Mouse (Mus musculus) CH12.LX (cell line): ENCODE measurements around the gene Ndufb10. TPM values are rescaled to one million over a fixed set of nuclear protein-coding genes. Genes with fewer than 3 reads are reported as not detected.

ENCODE experiments used
- DNase-seq: peaks from one replicate; pipeline ENCODE4 v3.0.0-alpha.2; 2013; ENCODE audit errors: extremely low read depth
- H3K27ac ChIP-seq: 2 replicates; pipeline ENCODE4 v1.5.1; 2012; ENCODE audit warnings: low read depth, mild to moderate bottlenecking, control low read depth, moderate library complexity; ENCODE audit not compliant: insufficient read depth
- H3K27me3 ChIP-seq: replicated peaks from 2 replicates; pipeline ENCODE3; 2012; ENCODE audit warnings: inconsistent platforms
- H3K36me3 ChIP-seq, 2 experiments: replicated peaks in 1 of 2; 2 replicates each; pipeline versions ENCODE3 to v1.6.1; 2012; ENCODE audit warnings: inconsistent platforms in 1 of 2, low read length in 1 of 2, mild to moderate bottlenecking in 1 of 2, mixed read lengths in 1 of 2, moderate library complexity in 1 of 2; ENCODE audit not compliant: control insufficient read depth in 1 of 2, insufficient read depth in 1 of 2
- H3K4me1 ChIP-seq, 2 experiments: 2 replicates each; pipeline ENCODE4 v1.6.1; 2012; ENCODE audit warnings: inconsistent platforms in 1 of 2, moderate library complexity in 1 of 2; ENCODE audit not compliant: insufficient read depth in 2 of 2, control insufficient read depth in 1 of 2
- H3K4me2 ChIP-seq: 2 replicates; pipeline ENCODE4 v1.6.1; 2012; ENCODE audit warnings: low read depth, mild to moderate bottlenecking, control low read depth; ENCODE audit not compliant: poor library complexity, insufficient read depth, severe bottlenecking
- H3K4me3 ChIP-seq, 3 experiments: fragments of 150-350 bp in 1 of 3; sonication (generic) in 1 of 3; replicated peaks in 1 of 3; 2 replicates each; pipeline versions ENCODE3 to v1.5.1; 2011 to 2012; ENCODE audit warnings: low read depth in 2 of 3, low read length in 2 of 3, mild to moderate bottlenecking in 2 of 3, moderate library complexity in 2 of 3, control low read depth in 1 of 3, improper control_type of control experiment in 1 of 3, inconsistent platforms in 1 of 3, mixed read lengths in 1 of 3; ENCODE audit not compliant: poor library complexity in 1 of 3
- H3K79me2 ChIP-seq: replicated peaks from 2 replicates; pipeline ENCODE4 v1.6.1; 2012; ENCODE audit warnings: mild to moderate bottlenecking, moderate library complexity; ENCODE audit not compliant: control insufficient read depth, poor library complexity, insufficient read depth, severe bottlenecking; ENCODE audit errors: extremely low read depth
- H3K9ac ChIP-seq: 2 replicates; pipeline ENCODE4 v1.6.1; 2012; ENCODE audit warnings: low read depth, mild to moderate bottlenecking, control low read depth, moderate library complexity; ENCODE audit not compliant: insufficient read depth
- H3K9me3 ChIP-seq: replicated peaks from 2 replicates; pipeline ENCODE3; 2012; ENCODE audit warnings: low read length, inconsistent platforms, mixed read lengths
- CHD1 ChIP-seq: IDR thresholded peaks from 2 replicates; pipeline ENCODE4 v1.6.1; 2012; ENCODE audit warnings: low read depth, low read length, improper control_type of control experiment, inconsistent platforms
- CHD2 ChIP-seq: IDR thresholded peaks from 2 replicates; pipeline ENCODE4 v1.6.1; 2011; ENCODE audit warnings: low read length, improper control_type of control experiment
- CTCF ChIP-seq, 2 experiments: IDR thresholded peaks in 1 of 2; conservative IDR thresholded peaks in 1 of 2; 2 replicates each; pipeline ENCODE4 v1.5.1; 2011 to 2012; ENCODE audit warnings: low read depth in 2 of 2, low read length in 2 of 2, improper control_type of control experiment in 1 of 2, inconsistent platforms in 1 of 2, mild to moderate bottlenecking in 1 of 2, moderate library complexity in 1 of 2
- E2F4 ChIP-seq: IDR thresholded peaks from 2 replicates; pipeline ENCODE4 v1.6.1; 2011; ENCODE audit warnings: low read depth, low read length, improper control_type of control experiment; ENCODE audit not compliant: insufficient replicate concordance
- EP300 ChIP-seq: IDR thresholded peaks from 2 replicates; pipeline ENCODE4 v1.6.1; 2011; ENCODE audit warnings: low read length, improper control_type of control experiment
- ETS1 ChIP-seq: conservative IDR thresholded peaks from 2 replicates; pipeline ENCODE4 v1.6.1; 2012; ENCODE audit warnings: low read depth, mild to moderate bottlenecking, inconsistent platforms, low read length, improper control_type of control experiment, moderate library complexity
- HCFC1 ChIP-seq: IDR thresholded peaks from 2 replicates; pipeline ENCODE4 v1.6.1; 2012; ENCODE audit warnings: low read depth, mild to moderate bottlenecking, inconsistent platforms, low read length, improper control_type of control experiment
- IRF4 ChIP-seq: IDR thresholded peaks from 2 replicates; pipeline ENCODE4 v1.6.1; 2014; ENCODE audit warnings: low read depth, mild to moderate bottlenecking, inconsistent platforms, low read length, improper control_type of control experiment
- JUN ChIP-seq: IDR thresholded peaks from 2 replicates; pipeline ENCODE4 v1.6.1; 2011; ENCODE audit warnings: low read depth, mild to moderate bottlenecking, low read length, improper control_type of control experiment, moderate library complexity; ENCODE audit not compliant: insufficient read depth
- JUND ChIP-seq: conservative IDR thresholded peaks from 2 replicates; pipeline ENCODE4 v1.6.1; 2011; ENCODE audit warnings: low read depth, low read length, improper control_type of control experiment
- KAT2A ChIP-seq: IDR thresholded peaks from 2 replicates; pipeline ENCODE4 v1.6.1; 2012; ENCODE audit warnings: low read length, improper control_type of control experiment, inconsistent platforms; ENCODE audit not compliant: insufficient replicate concordance
- MAFK ChIP-seq: IDR thresholded peaks from 2 replicates; pipeline ENCODE4 v1.6.1; 2011; ENCODE audit warnings: low read length, improper control_type of control experiment; ENCODE audit not compliant: insufficient replicate concordance
- MAX ChIP-seq: IDR thresholded peaks from 2 replicates; pipeline ENCODE4 v1.6.1; 2011; ENCODE audit warnings: low read length, improper control_type of control experiment
- MAZ ChIP-seq: IDR thresholded peaks from 2 replicates; pipeline ENCODE4 v1.6.1; 2012; ENCODE audit warnings: low read depth, mild to moderate bottlenecking, inconsistent platforms, low read length, improper control_type of control experiment, moderate library complexity
- MXI1 ChIP-seq: IDR thresholded peaks from 2 replicates; pipeline ENCODE4 v1.6.1; 2011; ENCODE audit warnings: mild to moderate bottlenecking, low read depth, low read length, improper control_type of control experiment
- NELFE ChIP-seq: IDR thresholded peaks from 2 replicates; pipeline ENCODE4 v1.6.1; 2011; ENCODE audit warnings: low read depth, low read length, improper control_type of control experiment
- NRF1 ChIP-seq: IDR thresholded peaks from 2 replicates; pipeline ENCODE4 v1.6.1; 2014; ENCODE audit warnings: low read depth, mild to moderate bottlenecking, inconsistent platforms, low read length, improper control_type of control experiment, moderate library complexity
- PAX5 ChIP-seq: IDR thresholded peaks from 2 replicates; pipeline ENCODE4 v1.6.1; 2012; ENCODE audit warnings: low read length, inconsistent platforms, mixed read lengths
- POLR2A ChIP-seq: IDR thresholded peaks from 2 replicates; pipeline ENCODE4 v1.6.1; 2011; ENCODE audit warnings: low read depth, mild to moderate bottlenecking, improper control_type of control experiment, low read length
- POLR2AphosphoS2 ChIP-seq: IDR thresholded peaks from 2 replicates; pipeline ENCODE4 v1.6.1; 2011; ENCODE audit warnings: low read depth, low read length, improper control_type of control experiment
- RAD21 ChIP-seq: IDR thresholded peaks from 2 replicates; pipeline ENCODE4 v1.6.1; 2011; ENCODE audit warnings: low read depth, mild to moderate bottlenecking, low read length, improper control_type of control experiment, moderate library complexity
- SMC3 ChIP-seq: IDR thresholded peaks from 2 replicates; pipeline ENCODE4 v1.6.1; 2011; ENCODE audit warnings: low read depth, low read length, improper control_type of control experiment
- TBP ChIP-seq: conservative IDR thresholded peaks from 2 replicates; pipeline ENCODE4 v1.6.1; 2011; ENCODE audit warnings: low read depth, low read length, improper control_type of control experiment
- TCF12 ChIP-seq: IDR thresholded peaks from 2 replicates; pipeline ENCODE4 v1.6.1; 2014; ENCODE audit warnings: low read depth, mild to moderate bottlenecking, inconsistent platforms, low read length, improper control_type of control experiment
- UBTF ChIP-seq: IDR thresholded peaks from 2 replicates; pipeline ENCODE4 v1.6.1; 2012; ENCODE audit warnings: low read depth, mild to moderate bottlenecking, inconsistent platforms, low read length, improper control_type of control experiment, moderate library complexity
- USF1 ChIP-seq: IDR thresholded peaks from 2 replicates; pipeline ENCODE4 v1.6.1; 2014; ENCODE audit warnings: low read depth, mild to moderate bottlenecking, inconsistent platforms, low read length, improper control_type of control experiment
- USF2 ChIP-seq: conservative IDR thresholded peaks from 2 replicates; pipeline ENCODE4 v1.6.1; 2011; ENCODE audit warnings: low read depth, low read length, improper control_type of control experiment
- ZC3H11A ChIP-seq: IDR thresholded peaks from 2 replicates; pipeline ENCODE4 v1.6.1; 2012; ENCODE audit warnings: low read depth, mild to moderate bottlenecking, inconsistent platforms, low read length, improper control_type of control experiment
- ZKSCAN1 ChIP-seq: IDR thresholded peaks from 2 replicates; pipeline ENCODE4 v1.6.1; 2012; ENCODE audit warnings: low read depth, inconsistent platforms, low read length, improper control_type of control experiment, borderline replicate concordance
- ZMIZ1 ChIP-seq: IDR thresholded peaks from 2 replicates; pipeline ENCODE4 v1.6.1; 2012; ENCODE audit warnings: low read depth, mild to moderate bottlenecking, inconsistent platforms, low read length, improper control_type of control experiment
- dilution Hi-C: fragments of 300-500 bp; cut with MboI; formaldehyde crosslinking; loops from 2 replicates; pipeline ENCODE4 v1.14.3; 2020; ENCODE audit warnings: low sequenced_read_pairs; ENCODE audit not compliant: extremely low pct_unique_long_range_greater_than_20kb, extremely low pct_ligation_motif_present
- in situ Hi-C: fragments of 300-500 bp; cut with MboI; formaldehyde crosslinking; loops from 3 replicates; pipeline ENCODE4 v1.14.3; 2019; ENCODE audit warnings: low sequenced_read_pairs, low pct_ligation_motif_present, low pct_unique_long_range_greater_than_20kb, mixed read lengths
- polyA plus RNA-seq: library from polyadenylated mRNA; unstranded; fragments of >175 nt; gene quantifications from 2 replicates; pipeline ENCODE4 v1.2.1, GENCODE M21; 2012; ENCODE audit warnings: low read depth; ENCODE audit not compliant: insufficient read length
- total RNA-seq, 2 experiments: library from RNA; depleted of rRNA; stranded (reverse); fragments of 300-350 nt in 1 of 2; fragments of >200 nt in 1 of 2; gene quantifications; 2 replicates each; pipeline ENCODE4 v1.2.3; 2012 to 2014

The Ndufb10 gene
- total and polyA plus RNA-seq, 3 experiments: 136 to 207 (median 188) TPM

DNA sequence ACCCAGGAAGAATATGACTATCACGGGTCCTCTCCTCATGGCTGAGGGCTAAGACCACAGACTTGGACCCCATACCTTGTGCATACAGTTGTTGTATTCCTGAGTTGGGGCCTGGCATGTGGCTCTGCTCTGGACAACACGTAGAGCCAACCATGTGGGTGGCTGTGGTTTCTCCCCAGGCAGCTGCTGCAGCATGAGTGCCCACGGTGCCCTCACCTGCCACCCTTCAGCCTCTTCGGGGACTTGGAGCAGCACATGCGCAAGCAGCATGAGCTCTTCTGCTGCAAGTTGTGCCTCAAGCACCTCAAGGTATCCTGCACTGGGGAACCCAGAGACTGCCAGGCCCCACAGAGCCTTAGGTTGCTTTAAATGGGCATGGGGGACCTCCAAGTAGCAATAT is 47.4 kb downstream of the Ndufb10 start:
- Histone ChIP-seq H3K36me3 (peaks cover 61 to 82% of the 10 kb centered on the region in 2 experiments), H3K79me2 (peaks cover 39% of the 10 kb centered on the region), H3K27ac (no peak overlapping the region), H3K9me3 (no peaks in the 10 kb centered on the region), H3K4me1 (peaks cover 0 to 40% of the 10 kb centered on the region in 2 experiments; a peak in 2 of 4 replicates), H3K9ac (no peak overlapping the region), H3K4me3 (no peak overlapping the region), H3K27me3 (no peaks in the 10 kb centered on the region), H3K4me2 (no peak overlapping the region)
- in situ Hi-C loops: no loop called here
- TF ChIP-seq JUN: no peak
- no peak for TF ChIP-seq SMC3
- TF ChIP-seq MAX: no peak
- TF ChIP-seq ZC3H11A: no peak
- no peak for TF ChIP-seq USF2
- TF ChIP-seq EP300: no peak
- no peak for TF ChIP-seq CHD2
- no peak for TF ChIP-seq NELFE
- no peak for TF ChIP-seq POLR2A
- no peak for TF ChIP-seq MAZ
- TF ChIP-seq JUND: no peak
- TF ChIP-seq E2F4: no peak
- no peak for DNase-seq
- dilution Hi-C loops: no loop called here

DNA sequence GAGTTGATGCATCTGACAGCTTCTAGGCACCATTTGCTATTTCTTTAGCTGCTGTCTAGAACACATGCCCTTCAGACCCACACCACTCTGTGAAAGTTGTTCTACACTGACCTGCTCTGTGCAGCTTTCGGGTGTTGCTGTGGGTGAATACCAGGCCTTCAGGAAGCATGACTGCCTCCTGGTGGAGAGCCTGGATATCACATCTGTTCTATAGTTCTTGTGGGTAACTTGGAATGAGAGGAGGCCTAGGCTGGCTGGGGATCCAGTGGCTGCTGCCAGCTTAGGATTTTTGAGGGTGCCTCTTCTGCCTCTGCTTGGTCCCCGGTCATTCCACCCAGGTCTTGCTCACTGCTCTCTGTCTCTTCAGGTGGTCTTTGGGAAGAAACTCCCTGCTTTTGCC is 48.1 kb downstream of the Ndufb10 start:
- H3K4me2 ChIP-seq: no peak overlapping the region
- H3K36me3 ChIP-seq: peaks cover 57 to 75% of the 10 kb centered on the region in 2 experiments
- dilution Hi-C loops: no loop called here
- in situ Hi-C loops: no loop called here
- H3K27ac ChIP-seq: no peak overlapping the region
- peaks cover 46% of the 10 kb centered on the region for H3K79me2 ChIP-seq
- no peak overlapping the region for H3K9ac ChIP-seq
- no peaks in the 10 kb centered on the region for H3K27me3 ChIP-seq
- H3K4me3 ChIP-seq: no peak overlapping the region
- no peaks in the 10 kb centered on the region for H3K9me3 ChIP-seq
- H3K4me1 ChIP-seq: peaks cover 4 to 47% of the 10 kb centered on the region in 2 experiments; a peak in 2 of 4 replicates
- peak; percentile 81 for DNase-seq
- TF ChIP-seq MAFK (no peak), ZKSCAN1 (no peak), JUND (no peak), MAX (no peak), TCF12 (no peak), NELFE (no peak), ZMIZ1 (no peak), ETS1 (no peak), CHD2 (no peak), RAD21 (peak; percentile 51), CHD1 (no peak), UBTF (no peak), MXI1 (no peak), USF2 (no peak), IRF4 (no peak), ZC3H11A (no peak), NRF1 (no peak), POLR2A (no peak), MAZ (no peak), CTCF (conservative IDR thresholded peaks at IDR 0.05 in 1 of 2, IDR thresholded peaks at IDR 0.05 in 1 of 2; ENCODE audit: low read depth in 2 of 2, low read length in 2 of 2) (peak; percentile 73 to 82), TBP (no peak), HCFC1 (no peak), SMC3 (peak; percentile 71), PAX5 (no peak), USF1 (no peak), KAT2A (no peak), POLR2AphosphoS2 (no peak)
- TF ChIP-seq, all 38 proteins: peak for 3
